Mouse (Mus musculus): ENCODE data around the gene Bcl7a.

Gene Bcl7a

GRCm38 (mm10) chr5:123378712-123379111, 35.1 kb downstream of the Bcl7a start:
- no peak for DNase-seq (ENCODE audit: low spot score)

GRCm38 (mm10) chr5:123379504-123379931, 35.9 kb downstream of the Bcl7a start:
- no peak for DNase-seq (ENCODE audit: low spot score)

GRCm38 (mm10) chr5:123381968-123382367, 38.3 kb downstream of the Bcl7a start:
- DNase-seq (ENCODE audit: low spot score) = peak; percentile 60

DNA sequence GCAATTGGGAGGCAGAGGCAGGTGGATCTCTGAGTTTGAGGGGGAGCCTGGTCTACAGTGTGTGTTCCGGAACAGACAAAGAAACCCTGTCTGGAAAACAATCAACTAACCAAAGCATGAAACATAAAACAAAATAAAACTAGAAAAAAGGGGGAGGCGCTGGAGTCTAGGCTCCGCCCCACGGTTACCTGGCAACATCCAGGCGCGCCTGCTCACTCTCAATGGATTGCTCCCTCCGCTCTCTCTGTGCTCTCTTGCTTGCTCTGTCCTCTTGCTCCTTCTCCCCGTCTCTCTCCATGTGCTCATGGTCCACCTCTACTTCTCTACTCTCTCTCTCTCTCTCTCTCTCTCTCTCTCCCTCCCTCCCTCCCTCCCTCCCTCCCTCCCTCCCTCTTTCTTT, 39.1 kb downstream of the Bcl7a start:
- DNase-seq (ENCODE audit: low spot score) = no peak

DNA sequence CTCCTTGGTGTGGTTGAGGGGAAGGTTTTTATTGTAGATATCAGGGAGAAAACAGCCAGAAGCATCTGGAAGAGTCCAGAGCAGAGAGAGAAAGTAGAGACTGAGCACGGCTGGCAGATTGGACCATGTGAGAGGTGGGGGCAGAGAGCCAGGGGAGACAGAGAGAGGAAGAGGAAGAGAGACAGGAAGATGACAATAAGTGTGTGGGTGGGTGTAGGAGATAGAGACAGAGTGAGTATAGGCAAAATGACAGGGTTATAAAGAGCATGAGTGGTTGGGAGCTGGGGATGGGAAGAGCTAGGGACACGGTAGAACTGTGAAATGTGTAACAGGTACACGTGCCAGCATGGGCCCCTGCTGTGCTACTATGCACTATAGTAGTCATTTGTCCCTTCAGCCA, 44.8 kb downstream of the Bcl7a start:
- DNase-seq (ENCODE audit: low spot score) = no peak

GRCm38 (mm10) chr5:123390536-123391441, 47.2 kb downstream of the Bcl7a start:
- DNase-seq (ENCODE audit: low spot score) = no peak

DNA sequence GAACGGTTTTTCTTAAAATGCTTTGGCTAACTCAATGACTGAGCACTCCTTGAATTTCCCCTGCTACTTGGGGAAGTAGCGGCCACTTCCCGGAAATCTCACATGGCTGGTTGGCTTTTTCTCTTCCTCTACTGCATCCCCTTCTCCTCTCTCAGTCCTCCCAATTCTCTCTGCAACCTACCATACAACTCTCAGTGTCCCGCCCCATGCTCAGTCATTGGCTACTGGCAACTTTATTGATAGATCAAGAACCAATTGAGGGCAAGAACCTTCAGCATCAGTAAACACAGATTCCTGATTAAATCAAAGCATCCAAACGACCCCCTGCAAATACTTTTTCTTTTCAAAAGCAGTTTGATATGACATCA, 47.8 kb downstream of the Bcl7a start:
- DNase-seq (ENCODE audit: low spot score) = peak; percentile 79

DNA sequence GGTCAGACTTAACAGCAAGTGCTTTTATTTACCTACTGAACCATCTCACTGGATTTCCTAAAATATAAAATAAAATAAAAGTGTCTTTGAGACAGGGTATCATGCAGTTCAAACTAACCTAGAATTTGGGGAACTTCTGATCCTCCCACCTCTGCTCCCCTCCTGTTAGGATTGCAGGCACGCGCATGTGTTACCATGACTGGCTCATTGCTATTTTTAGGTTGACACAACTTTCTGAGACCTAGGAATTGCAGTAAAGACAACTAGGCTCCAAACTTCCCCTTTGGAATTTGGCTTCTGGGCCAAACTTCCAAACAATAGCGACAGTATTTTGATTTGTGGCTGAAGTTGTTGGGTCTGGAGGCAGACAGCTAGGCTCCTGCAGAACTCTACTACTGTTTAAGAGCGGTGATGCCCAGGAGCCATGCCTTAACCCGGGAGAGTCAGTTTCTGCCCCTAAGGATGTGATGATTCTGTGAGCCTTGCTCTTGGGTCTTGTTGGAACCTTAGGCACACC, 50.2 kb downstream of the Bcl7a start:
- no peak for DNase-seq (ENCODE audit: low spot score)

GRCm38 (mm10) chr5:123394303-123394956, 50.8 kb downstream of the Bcl7a start, which contains the start of gene Mlxip:
Gene Mlxip, plus strand, starts transcription at chr5:123394798.
- peak; percentile 96 for DNase-seq (ENCODE audit: low spot score)

- DNase-seq (ENCODE audit: low spot score) = peak; percentile 67
Observed at GRCm38 (mm10) chr5:123394957-123395881, 51.6 kb downstream of the Bcl7a start.

GRCm38 (mm10) chr5:123396901-123397464, 53.3 kb downstream of the Bcl7a start:
- no peak for DNase-seq (ENCODE audit: low spot score)

GRCm38 (mm10) chr5:123397786-123398185, 54.2 kb downstream of the Bcl7a start:
- DNase-seq (ENCODE audit: low spot score) = no peak

- DNase-seq (ENCODE audit: low spot score) = no peak
Observed at GRCm38 (mm10) chr5:123398856-123399498, 55.3 kb downstream of the Bcl7a start.

GRCm38 (mm10) chr5:123404480-123404879, 60.8 kb downstream of the Bcl7a start:
- no peak for DNase-seq (ENCODE audit: low spot score)

DNA sequence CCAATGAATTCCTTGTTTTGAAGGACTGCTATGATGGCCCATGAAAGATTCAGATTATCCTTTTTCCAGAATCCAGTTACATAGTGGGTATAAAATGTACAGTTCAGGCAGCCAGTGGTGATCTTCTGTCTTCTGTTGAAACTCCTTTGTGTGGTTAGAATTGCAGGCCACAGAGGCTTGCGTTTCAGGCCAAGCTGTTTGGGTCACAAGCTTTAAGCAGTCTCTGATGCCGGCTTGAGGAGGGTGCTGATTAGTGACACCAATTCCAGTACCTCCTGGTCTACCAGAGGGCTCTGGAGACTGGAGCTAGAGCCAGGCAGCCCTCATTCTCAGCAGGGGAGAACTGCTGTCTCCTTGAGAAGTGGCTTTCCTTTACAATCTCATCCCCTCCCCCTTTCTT, 63.3 kb downstream of the Bcl7a start:
- no peak for DNase-seq (ENCODE audit: low spot score)

DNA sequence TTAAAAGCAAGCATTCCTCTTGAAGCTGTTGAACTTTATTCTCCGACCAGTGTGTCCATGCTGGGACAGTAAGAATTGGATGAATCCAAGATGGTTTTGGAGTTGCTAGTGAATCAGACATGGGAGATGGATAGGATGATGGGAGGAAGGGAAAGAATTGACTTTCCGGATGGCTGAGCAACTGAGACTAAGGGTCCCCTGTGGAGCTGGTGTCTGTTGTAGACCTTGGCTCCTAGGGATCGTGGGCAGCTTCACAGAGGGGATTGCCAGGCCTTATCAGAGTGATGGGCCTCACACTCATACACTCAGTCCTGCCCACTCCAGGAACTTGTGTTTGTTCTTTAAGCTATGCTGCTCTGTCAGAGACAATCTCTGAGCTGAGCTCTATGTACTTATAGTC, 64.5 kb downstream of the Bcl7a start:
- no peak for DNase-seq (ENCODE audit: low spot score)

GRCm38 (mm10) chr5:123412193-123412592, 68.6 kb downstream of the Bcl7a start:
- DNase-seq (ENCODE audit: low spot score) = no peak

DNA sequence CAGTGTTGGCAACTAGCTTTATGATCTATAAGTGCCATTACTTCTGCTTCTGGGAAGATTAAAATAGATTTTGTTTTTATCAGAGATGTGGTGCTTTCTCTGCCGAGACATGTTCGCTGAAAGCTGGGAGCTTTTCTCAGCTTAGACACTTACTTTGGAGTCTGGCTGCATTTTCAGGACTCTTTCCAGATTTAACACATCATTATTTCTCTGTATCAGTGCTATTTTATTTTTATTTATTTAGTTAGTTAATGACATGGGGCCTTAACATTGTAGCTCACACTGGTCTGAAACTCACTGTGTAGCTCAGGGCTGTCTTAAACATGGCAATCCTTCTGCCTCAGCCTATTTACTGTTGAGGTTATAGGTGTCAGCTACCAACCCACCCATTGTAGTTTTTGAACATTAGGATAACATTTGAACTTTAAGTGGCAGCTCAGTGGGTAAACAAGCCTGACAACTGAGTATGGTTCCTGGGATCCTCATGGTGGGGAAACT, 70.3 kb downstream of the Bcl7a start:
- no peak for DNase-seq (ENCODE audit: low spot score)

DNA sequence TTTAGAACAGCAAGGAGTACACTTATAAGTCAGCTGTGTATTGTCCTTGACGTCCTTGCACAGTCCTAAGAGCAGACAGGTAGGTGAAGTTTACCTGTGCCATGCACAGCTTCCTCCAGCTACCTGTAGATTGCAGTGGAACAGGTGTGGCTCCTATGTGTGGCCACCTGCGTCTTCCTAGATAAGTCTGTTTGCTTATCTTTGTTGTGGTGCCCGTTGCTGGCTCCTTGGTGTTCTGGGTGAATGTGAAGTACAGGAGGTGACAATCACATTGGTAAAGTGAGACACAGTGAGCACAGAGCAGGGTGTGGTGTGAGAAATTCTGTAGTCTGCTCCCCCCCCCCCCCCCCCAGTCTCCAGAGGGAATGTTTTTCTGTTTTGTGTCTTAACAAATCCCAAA, 72.5 kb downstream of the Bcl7a start:
- no peak for DNase-seq (ENCODE audit: low spot score)

- no peak for DNase-seq (ENCODE audit: low spot score)
Observed at GRCm38 (mm10) chr5:123416566-123417518, 73.2 kb downstream of the Bcl7a start.
